Mouse (Mus musculus): Measurements from ENCODE around the gene Afdn. TPM values are rescaled to one million over a fixed set of nuclear protein-coding genes. Genes with fewer than 3 reads are reported as not detected.

The Afdn gene
- 45.8 and 51.7 TPM in 2 replicates for polyA plus RNA-seq (2011; ENCODE audit: insufficient read length, low read depth, missing spikeins)

GRCm38 (mm10) chr17:13759853-13760627 is at the start of gene Afdn:
Afdn (plus strand) TSS chr17:13760539.
- peak within 1 kb of the TSS; percentile 69 for H3K4me3 ChIP-seq (ENCODE audit: insufficient read depth, low read length)
- TF ChIP-seq POLR2A (IDR thresholded peaks at IDR 0.05; ENCODE audit: low read depth, low read length) (peak; percentile 52), CTCF (IDR thresholded peaks at IDR 0.05; ENCODE audit: borderline replicate concordance, insufficient read depth, low read length) (no peak)
- peak within 1 kb of the TSS; percentile 53; the same call in 1 of the 2 replicates for H3K27ac ChIP-seq (ENCODE audit: insufficient read depth, low read length)
- peaks cover 9% of the 10 kb centered on the region for H3K4me1 ChIP-seq (ENCODE audit: control insufficient read depth, insufficient read depth, low read length)

GRCm38 (mm10) chr17:13711173-13711572 is 49.2 kb upstream of the Afdn start:
- TF ChIP-seq CTCF (IDR thresholded peaks at IDR 0.05; ENCODE audit: borderline replicate concordance, insufficient read depth, low read length): no peak
- no peak for TF ChIP-seq POLR2A (IDR thresholded peaks at IDR 0.05; ENCODE audit: low read depth, low read length)
- Histone ChIP-seq H3K4me1 (ENCODE audit: control insufficient read depth, insufficient read depth, low read length) (no peaks in the 10 kb centered on the region), H3K27ac (ENCODE audit: insufficient read depth, low read length) (no peak overlapping the region), H3K4me3 (ENCODE audit: insufficient read depth, low read length) (no peak overlapping the region)

- TF ChIP-seq POLR2A (IDR thresholded peaks at IDR 0.05; ENCODE audit: low read depth, low read length): no peak
- TF ChIP-seq CTCF (IDR thresholded peaks at IDR 0.05; ENCODE audit: borderline replicate concordance, insufficient read depth, low read length): no peak
- no peaks in the 10 kb centered on the region for H3K4me1 ChIP-seq (ENCODE audit: control insufficient read depth, insufficient read depth, low read length)
- H3K4me3 ChIP-seq (ENCODE audit: insufficient read depth, low read length): no peak overlapping the region
- H3K27ac ChIP-seq (ENCODE audit: insufficient read depth, low read length): no peak overlapping the region
Observed at GRCm38 (mm10) chr17:13712116-13712515, 48.2 kb upstream of the Afdn start.

- Histone ChIP-seq H3K4me3 (ENCODE audit: insufficient read depth, low read length) (no peak overlapping the region), H3K27ac (ENCODE audit: insufficient read depth, low read length) (no peak overlapping the region), H3K4me1 (ENCODE audit: control insufficient read depth, insufficient read depth, low read length) (no peaks in the 10 kb centered on the region)
- TF ChIP-seq CTCF (IDR thresholded peaks at IDR 0.05; ENCODE audit: borderline replicate concordance, insufficient read depth, low read length) (no peak), POLR2A (IDR thresholded peaks at IDR 0.05; ENCODE audit: low read depth, low read length) (no peak)
Observed at GRCm38 (mm10) chr17:13712518-13712917, 47.8 kb upstream of the Afdn start.

- H3K4me3 ChIP-seq (ENCODE audit: insufficient read depth, low read length): no peak overlapping the region
- H3K27ac ChIP-seq (ENCODE audit: insufficient read depth, low read length): no peak overlapping the region
- no peaks in the 10 kb centered on the region for H3K4me1 ChIP-seq (ENCODE audit: control insufficient read depth, insufficient read depth, low read length)
- TF ChIP-seq CTCF (IDR thresholded peaks at IDR 0.05; ENCODE audit: borderline replicate concordance, insufficient read depth, low read length): no peak
- TF ChIP-seq POLR2A (IDR thresholded peaks at IDR 0.05; ENCODE audit: low read depth, low read length): no peak
Observed at GRCm38 (mm10) chr17:13714128-13714527, 46.2 kb upstream of the Afdn start.

DNA sequence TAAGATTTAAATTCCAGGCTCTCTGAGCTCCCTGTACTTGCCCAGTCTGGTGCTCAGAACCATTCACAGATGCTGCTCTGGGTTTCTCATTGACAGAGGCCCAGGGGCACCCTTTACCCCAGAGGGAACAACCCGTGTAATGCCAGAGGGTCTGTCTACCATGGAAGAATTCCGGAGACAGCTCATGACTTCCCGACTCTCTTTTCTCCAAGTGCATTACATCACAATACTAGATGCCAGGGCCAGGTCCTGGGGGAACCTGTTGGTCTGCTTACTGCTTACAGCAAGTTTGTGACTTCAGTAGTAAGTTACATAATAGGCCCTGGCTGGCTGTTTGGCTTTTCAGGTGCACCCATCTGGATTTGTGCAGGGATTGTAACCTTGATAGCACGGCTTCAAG is 45.7 kb upstream of the Afdn start:
- Histone ChIP-seq H3K4me1 (ENCODE audit: control insufficient read depth, insufficient read depth, low read length) (no peaks in the 10 kb centered on the region), H3K4me3 (ENCODE audit: insufficient read depth, low read length) (no peak overlapping the region), H3K27ac (ENCODE audit: insufficient read depth, low read length) (no peak overlapping the region)
- TF ChIP-seq CTCF (IDR thresholded peaks at IDR 0.05; ENCODE audit: borderline replicate concordance, insufficient read depth, low read length) (no peak), POLR2A (IDR thresholded peaks at IDR 0.05; ENCODE audit: low read depth, low read length) (no peak)

GRCm38 (mm10) chr17:13715511-13715910 is 44.8 kb upstream of the Afdn start:
- no peaks in the 10 kb centered on the region for H3K4me1 ChIP-seq (ENCODE audit: control insufficient read depth, insufficient read depth, low read length)
- no peak for TF ChIP-seq CTCF (IDR thresholded peaks at IDR 0.05; ENCODE audit: borderline replicate concordance, insufficient read depth, low read length)
- no peak for TF ChIP-seq POLR2A (IDR thresholded peaks at IDR 0.05; ENCODE audit: low read depth, low read length)
- H3K27ac ChIP-seq (ENCODE audit: insufficient read depth, low read length): no peak overlapping the region
- H3K4me3 ChIP-seq (ENCODE audit: insufficient read depth, low read length): no peak overlapping the region

DNA sequence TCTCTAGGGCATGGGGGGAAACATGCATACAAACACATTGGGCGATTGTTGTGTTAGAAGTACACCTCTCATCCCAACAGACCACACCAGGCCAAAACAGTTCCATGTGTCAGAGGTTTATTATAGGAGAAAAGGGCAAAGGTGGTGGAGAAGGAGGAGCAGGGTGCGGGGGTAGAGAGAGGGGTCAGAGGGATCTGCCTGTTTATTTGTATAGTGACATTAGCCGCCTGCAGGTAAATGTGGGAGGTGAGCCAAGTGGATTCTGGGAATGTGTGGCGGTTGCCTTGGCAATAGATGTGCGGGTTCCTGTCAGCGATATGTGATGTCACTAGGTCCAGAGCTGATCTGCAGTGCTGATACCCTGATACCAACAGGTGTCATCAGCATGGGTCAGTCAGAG is 44.0 kb upstream of the Afdn start:
- no peak for TF ChIP-seq POLR2A (IDR thresholded peaks at IDR 0.05; ENCODE audit: low read depth, low read length)
- no peak for TF ChIP-seq CTCF (IDR thresholded peaks at IDR 0.05; ENCODE audit: borderline replicate concordance, insufficient read depth, low read length)
- H3K27ac ChIP-seq (ENCODE audit: insufficient read depth, low read length): no peak overlapping the region
- no peaks in the 10 kb centered on the region for H3K4me1 ChIP-seq (ENCODE audit: control insufficient read depth, insufficient read depth, low read length)
- no peak overlapping the region for H3K4me3 ChIP-seq (ENCODE audit: insufficient read depth, low read length)

DNA sequence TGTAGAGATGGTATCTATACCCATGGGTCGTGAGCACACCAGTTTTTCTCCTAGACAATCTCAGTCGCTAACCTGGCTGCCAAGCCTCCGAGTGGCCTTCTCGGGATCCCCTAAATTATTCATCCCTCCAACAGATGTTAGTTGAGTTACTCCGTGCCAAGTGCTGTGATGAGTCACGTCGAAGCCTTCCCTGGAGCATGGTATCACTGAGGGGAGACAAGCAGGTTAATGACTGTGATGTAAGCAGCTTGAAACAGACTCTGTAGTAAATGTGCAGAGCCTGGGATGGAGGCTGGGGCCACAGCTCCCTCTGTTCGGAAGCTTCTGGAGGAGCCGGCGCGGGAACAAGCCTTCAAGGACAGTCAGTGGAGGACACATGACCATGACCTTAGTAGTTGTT is 42.9 kb upstream of the Afdn start:
- Histone ChIP-seq H3K4me3 (ENCODE audit: insufficient read depth, low read length) (no peak overlapping the region), H3K4me1 (ENCODE audit: control insufficient read depth, insufficient read depth, low read length) (no peaks in the 10 kb centered on the region), H3K27ac (ENCODE audit: insufficient read depth, low read length) (no peak overlapping the region)
- no peak for TF ChIP-seq CTCF (IDR thresholded peaks at IDR 0.05; ENCODE audit: borderline replicate concordance, insufficient read depth, low read length)
- TF ChIP-seq POLR2A (IDR thresholded peaks at IDR 0.05; ENCODE audit: low read depth, low read length): no peak

- no peaks in the 10 kb centered on the region for H3K4me1 ChIP-seq (ENCODE audit: control insufficient read depth, insufficient read depth, low read length)
- no peak overlapping the region for H3K27ac ChIP-seq (ENCODE audit: insufficient read depth, low read length)
- TF ChIP-seq CTCF (IDR thresholded peaks at IDR 0.05; ENCODE audit: borderline replicate concordance, insufficient read depth, low read length) (no peak), POLR2A (IDR thresholded peaks at IDR 0.05; ENCODE audit: low read depth, low read length) (no peak)
- H3K4me3 ChIP-seq (ENCODE audit: insufficient read depth, low read length): no peak overlapping the region
Observed at GRCm38 (mm10) chr17:13720187-13720586, 40.2 kb upstream of the Afdn start.

All from embryonic fibroblast, embryonic 13.5 days (primary cell).